Mouse (Mus musculus): ENCODE measurements around the gene Lamc2. TPM values are rescaled to one million over a fixed set of nuclear protein-coding genes. Genes with fewer than 3 reads are reported as not detected.
A peak's percentile ranks its signal among the peaks of the same experiment; 100 is the strongest.

The Lamc2 gene
- polyA plus RNA-seq, 1 experiment from 2014 or later: 47.7 TPM

- Histone ChIP-seq H3K4me3 (replicated peaks; ENCODE audit: low read depth, low read length) (no peak overlapping the region), H3K9ac (ENCODE audit: low read depth, low read length) (no peak overlapping the region), H3K9me3 (replicated peaks; ENCODE audit: low read length) (no peaks in the 10 kb centered on the region), H3K4me2 (ENCODE audit: low read length) (no peak overlapping the region), H3K27me3 (ENCODE audit: insufficient read depth, low read length) (no peaks in the 10 kb centered on the region), H3K4me1 (replicated peaks; ENCODE audit: insufficient read depth, low read length) (no peaks in the 10 kb centered on the region), H3K36me3 (ENCODE audit: insufficient read depth, low read length) (peaks cover 75% of the 10 kb centered on the region), H3K27ac (no peak overlapping the region)
- DNase-seq (ENCODE audit: low spot score): peak; percentile 29
- no peak for ATAC-seq (replicated peaks; ENCODE audit: low FRiP score, low read depth)
- 56% methylated on average over 5 of the region's 5 CpGs for WGBS
- TF ChIP-seq CTCF (IDR thresholded peaks at IDR 0.05; ENCODE audit: low read depth): no peak
These were observed 38.1 kb upstream of the Lamc2 start for GRCm38 (mm10) chr1:153224331-153224730.

- Histone ChIP-seq H3K36me3 (ENCODE audit: insufficient read depth, low read length) (peaks cover 43% of the 10 kb centered on the region), H3K4me2 (ENCODE audit: low read length) (no peak overlapping the region), H3K27me3 (ENCODE audit: insufficient read depth, low read length) (no peaks in the 10 kb centered on the region), H3K27ac (no peak overlapping the region), H3K9ac (ENCODE audit: low read depth, low read length) (no peak overlapping the region), H3K4me3 (replicated peaks; ENCODE audit: low read depth, low read length) (no peak overlapping the region), H3K9me3 (replicated peaks; ENCODE audit: low read length) (no peaks in the 10 kb centered on the region), H3K4me1 (replicated peaks; ENCODE audit: insufficient read depth, low read length) (no peaks in the 10 kb centered on the region)
- 55% methylated on average over 9 of the region's 9 CpGs for WGBS
- ATAC-seq (replicated peaks; ENCODE audit: low FRiP score, low read depth) (no peak), DNase-seq (ENCODE audit: low spot score) (no peak)
- TF ChIP-seq CTCF (IDR thresholded peaks at IDR 0.05; ENCODE audit: low read depth): peak; percentile 8; the same call in 1 of the 2 replicates
These were observed 33.1 kb upstream of the Lamc2 start for GRCm38 (mm10) chr1:153219376-153219775.

GRCm38 (mm10) chr1:153216516-153216915 is 30.3 kb upstream of the Lamc2 start:
- Histone ChIP-seq H3K4me2 (ENCODE audit: low read length) (no peak overlapping the region), H3K9me3 (replicated peaks; ENCODE audit: low read length) (no peaks in the 10 kb centered on the region), H3K9ac (ENCODE audit: low read depth, low read length) (no peak overlapping the region), H3K4me3 (replicated peaks; ENCODE audit: low read depth, low read length) (no peak overlapping the region), H3K4me1 (replicated peaks; ENCODE audit: insufficient read depth, low read length) (no peaks in the 10 kb centered on the region), H3K36me3 (ENCODE audit: insufficient read depth, low read length) (peaks cover 27% of the 10 kb centered on the region), H3K27ac (no peak overlapping the region), H3K27me3 (ENCODE audit: insufficient read depth, low read length) (no peaks in the 10 kb centered on the region)
- no peak for ATAC-seq (replicated peaks; ENCODE audit: low FRiP score, low read depth)
- DNase-seq (ENCODE audit: low spot score): no peak
- TF ChIP-seq CTCF (IDR thresholded peaks at IDR 0.05; ENCODE audit: low read depth): no peak
- 83% methylated on average over 4 of the region's 4 CpGs for WGBS

- Histone ChIP-seq H3K4me2 (ENCODE audit: low read length) (no peak overlapping the region), H3K4me3 (replicated peaks; ENCODE audit: low read depth, low read length) (no peak overlapping the region), H3K36me3 (ENCODE audit: insufficient read depth, low read length) (peaks cover 18% of the 10 kb centered on the region), H3K27ac (no peak overlapping the region), H3K4me1 (replicated peaks; ENCODE audit: insufficient read depth, low read length) (no peaks in the 10 kb centered on the region), H3K9me3 (replicated peaks; ENCODE audit: low read length) (no peaks in the 10 kb centered on the region), H3K27me3 (ENCODE audit: insufficient read depth, low read length) (no peaks in the 10 kb centered on the region), H3K9ac (ENCODE audit: low read depth, low read length) (no peak overlapping the region)
- ATAC-seq (replicated peaks; ENCODE audit: low FRiP score, low read depth) (no peak), DNase-seq (ENCODE audit: low spot score) (no peak)
- 77% methylated on average over 5 of the region's 5 CpGs for WGBS
- no peak for TF ChIP-seq CTCF (IDR thresholded peaks at IDR 0.05; ENCODE audit: low read depth)
These were observed 29.4 kb upstream of the Lamc2 start for GRCm38 (mm10) chr1:153215676-153216075.

GRCm38 (mm10) chr1:153210992-153211391 is 24.7 kb upstream of the Lamc2 start:
- no peak for ATAC-seq (replicated peaks; ENCODE audit: low FRiP score, low read depth)

GRCm38 (mm10) chr1:153210198-153210597 is 24.0 kb upstream of the Lamc2 start:
- DNase-seq (ENCODE audit: low spot score): no peak
- TF ChIP-seq CTCF (IDR thresholded peaks at IDR 0.05; ENCODE audit: low read depth): no peak
- Histone ChIP-seq H3K36me3 (ENCODE audit: insufficient read depth, low read length) (no peaks in the 10 kb centered on the region), H3K9ac (ENCODE audit: low read depth, low read length) (no peak overlapping the region), H3K9me3 (replicated peaks; ENCODE audit: low read length) (no peaks in the 10 kb centered on the region), H3K27ac (no peak overlapping the region), H3K4me1 (replicated peaks; ENCODE audit: insufficient read depth, low read length) (no peaks in the 10 kb centered on the region), H3K4me3 (replicated peaks; ENCODE audit: low read depth, low read length) (no peak overlapping the region), H3K4me2 (ENCODE audit: low read length) (no peak overlapping the region), H3K27me3 (ENCODE audit: insufficient read depth, low read length) (no peaks in the 10 kb centered on the region)
- 92% methylated on average over 2 of the region's 2 CpGs for WGBS
- ATAC-seq (replicated peaks; ENCODE audit: low FRiP score, low read depth): no peak

More at GRCm38 (mm10) chr1:153210992-153211391, 24.7 kb upstream of the Lamc2 start:
- Histone ChIP-seq H3K4me2 (ENCODE audit: low read length) (no peak overlapping the region), H3K9me3 (replicated peaks; ENCODE audit: low read length) (no peaks in the 10 kb centered on the region), H3K9ac (ENCODE audit: low read depth, low read length) (no peak overlapping the region), H3K4me1 (replicated peaks; ENCODE audit: insufficient read depth, low read length) (no peaks in the 10 kb centered on the region), H3K36me3 (ENCODE audit: insufficient read depth, low read length) (no peaks in the 10 kb centered on the region), H3K27ac (no peak overlapping the region), H3K27me3 (ENCODE audit: insufficient read depth, low read length) (no peaks in the 10 kb centered on the region), H3K4me3 (replicated peaks; ENCODE audit: low read depth, low read length) (no peak overlapping the region)
- 17% methylated on average over 4 of the region's 4 CpGs for WGBS
- no peak for TF ChIP-seq CTCF (IDR thresholded peaks at IDR 0.05; ENCODE audit: low read depth)
- no peak for DNase-seq (ENCODE audit: low spot score)

GRCm38 (mm10) chr1:153202195-153202594 is 15.9 kb upstream of the Lamc2 start:
- H3K27ac ChIP-seq: no peak overlapping the region
- no peaks in the 10 kb centered on the region for H3K36me3 ChIP-seq (ENCODE audit: insufficient read depth, low read length)
- H3K27me3 ChIP-seq (ENCODE audit: insufficient read depth, low read length): no peaks in the 10 kb centered on the region
- H3K4me2 ChIP-seq (ENCODE audit: low read length): no peak overlapping the region
- DNase-seq (ENCODE audit: low spot score): no peak
- ATAC-seq (replicated peaks; ENCODE audit: low FRiP score, low read depth): no peak; the same call in 1 of the 2 replicates
- H3K9me3 ChIP-seq (replicated peaks; ENCODE audit: low read length): no peaks in the 10 kb centered on the region
- no peak for TF ChIP-seq CTCF (IDR thresholded peaks at IDR 0.05; ENCODE audit: low read depth)
- no peaks in the 10 kb centered on the region for H3K4me1 ChIP-seq (replicated peaks; ENCODE audit: insufficient read depth, low read length)
- H3K4me3 ChIP-seq (replicated peaks; ENCODE audit: low read depth, low read length): no peak overlapping the region
- WGBS: 47% methylated on average over 8 of the region's 8 CpGs
- no peak overlapping the region for H3K9ac ChIP-seq (ENCODE audit: low read depth, low read length)

Data from kidney, postnatal 0 days (tissue).